Mouse (Mus musculus) heart, adult 2 months (tissue): ENCODE results near the gene Fcamr.

Experiments
- CTCF ChIP-seq: fragments of 200-600 bp; IDR thresholded peaks from 2 replicates; pipeline ENCODE4 v1.8.1; 2022; ENCODE audit warnings: antibody characterized with exemption, mild to moderate bottlenecking, moderate library complexity
- EP300 ChIP-seq: fragments of 200-500 bp; IDR thresholded peaks from 2 replicates; pipeline ENCODE4 v1.6.1; 2011; ENCODE audit warnings: low read depth, low read length, control low read depth; ENCODE audit not compliant: insufficient read depth
- POLR2A ChIP-seq: fragments of 200-500 bp; IDR thresholded peaks from 2 replicates; pipeline ENCODE4 v1.6.1; 2011; ENCODE audit warnings: mild to moderate bottlenecking, low read depth, low read length, control low read depth; ENCODE audit not compliant: insufficient read depth

- TF ChIP-seq CTCF (no peak), POLR2A (no peak), EP300 (no peak)
These were observed 1.3 kb upstream of the Fcamr start for GRCm38 (mm10) chr1:130799399-130799798.
